Mouse (Mus musculus) T-cell, adult 66 days (primary cell): ENCODE results near the gene 1110025L11Rik. TPM values are rescaled to one million over a fixed set of nuclear protein-coding genes. Genes with fewer than 3 reads are reported as not detected.

Experiments used
- total RNA-seq, 2 experiments: library from RNA; stranded (reverse); gene quantifications; 3 replicates in 1 of 2; 4 replicates in 1 of 2; pipeline ENCODE4 v1.2.4; 2023

Gene 1110025L11Rik
- total RNA-seq = not detected

GRCm38 (mm10) chr16:89063902-89064301 is at the start of gene 1110025L11Rik:
1110025L11Rik (minus strand) TSS chr16:89064002.

GRCm38 (mm10) chr16:89047783-89048182 is 16.0 kb downstream of the 1110025L11Rik start, which contains the start of gene Krtap6-5:
Krtap6-5 (minus strand) TSS chr16:89047883.

GRCm38 (mm10) chr16:89041372-89041771 is 22.4 kb downstream of the 1110025L11Rik start, which contains the start of gene Gm10228:
Gm10228 (minus strand) TSS chr16:89041472.

GRCm38 (mm10) chr16:89031399-89031798 is 32.4 kb downstream of the 1110025L11Rik start, which contains the start of gene Krtap6-1:
Krtap6-1 (plus strand) TSS chr16:89031699.

GRCm38 (mm10) chr16:89014984-89015383 is 48.8 kb downstream of the 1110025L11Rik start, which contains the start of gene Gm10229:
Gm10229 (plus strand) TSS chr16:89015284.

Other genes with a start within 250 kb of the 1110025L11Rik start
- not detected for gene Krtap15, start 243.8 kb downstream of the 1110025L11Rik start, total RNA-seq
- gene Krtap14, start 237.9 kb downstream of the 1110025L11Rik start, total RNA-seq = not detected
- gene Krtap19-1, start 194.6 kb downstream of the 1110025L11Rik start, total RNA-seq = not detected
- gene Krtap19-2, start 189.7 kb downstream of the 1110025L11Rik start, total RNA-seq = not detected
- not detected for gene Krtap19-3, start 186.0 kb downstream of the 1110025L11Rik start, total RNA-seq
- not detected for gene Krtap19-4, start 178.9 kb downstream of the 1110025L11Rik start, total RNA-seq
- gene Krtap19-5, start 167.5 kb downstream of the 1110025L11Rik start, total RNA-seq = not detected
- not detected for gene Krtap19-9b, start 131.7 kb downstream of the 1110025L11Rik start, total RNA-seq
- not detected for gene Krtap16-3, start 101.1 kb downstream of the 1110025L11Rik start, total RNA-seq
- not detected for gene Krtap22-2, start 53.2 kb downstream of the 1110025L11Rik start, total RNA-seq
- not detected for gene Gm10229, start 48.7 kb downstream of the 1110025L11Rik start, total RNA-seq
- not detected for gene Krtap6-1, start 32.3 kb downstream of the 1110025L11Rik start, total RNA-seq
- not detected for gene Gm10228, start 22.5 kb downstream of the 1110025L11Rik start, total RNA-seq
- gene Krtap6-5, start 16.1 kb downstream of the 1110025L11Rik start, total RNA-seq = not detected
- gene Krtap6-3, start 20.0 kb upstream of the 1110025L11Rik start, total RNA-seq = not detected
- gene Gm6358, start 76.8 kb upstream of the 1110025L11Rik start, total RNA-seq = not detected
- gene Gm10061, start 87.1 kb upstream of the 1110025L11Rik start, total RNA-seq = not detected
- gene Gm9789, start 94.0 kb upstream of the 1110025L11Rik start, total RNA-seq = not detected
- not detected for gene Gm7735, start 105.5 kb upstream of the 1110025L11Rik start, total RNA-seq
- not detected for gene 1110057P08Rik, start 110.7 kb upstream of the 1110025L11Rik start, total RNA-seq
- not detected for gene Krtap20-2, start 141.9 kb upstream of the 1110025L11Rik start, total RNA-seq